Mouse (Mus musculus) adipocyte (in vitro differentiated cells): Measurements from ENCODE around the gene Iba57.
"Not testable (repeated sequence)": the region's sequence is repeated elsewhere in the genome, so short reads cannot be mapped to it uniquely, and the experiment has no call there.

Experiments
- DNase-seq: peaks from one replicate; pipeline ENCODE4 v3.0.0-alpha.2; 2016; ENCODE audit warnings: low spot score

Gene Iba57

GRCm38 (mm10) chr11:59163255-59164236 is at the start of gene Iba57:
TSS of gene Iba57 (minus strand) at chr11:59163739.
- peak; percentile 98 for DNase-seq

- no peak for DNase-seq
Observed at GRCm38 (mm10) chr11:59212892-59213494, 49.5 kb upstream of the Iba57 start.

- not testable (repeated sequence) for DNase-seq
Observed at GRCm38 (mm10) chr11:59212320-59212719, 48.8 kb upstream of the Iba57 start.

GRCm38 (mm10) chr11:59211561-59211960 is 48.0 kb upstream of the Iba57 start:
- not testable (repeated sequence) for DNase-seq

- no peak for DNase-seq
Observed at GRCm38 (mm10) chr11:59210020-59210419, 46.5 kb upstream of the Iba57 start.

- no peak for DNase-seq
Observed at GRCm38 (mm10) chr11:59209580-59209979, 46.0 kb upstream of the Iba57 start.

GRCm38 (mm10) chr11:59209003-59209441 is 45.5 kb upstream of the Iba57 start:
- DNase-seq = no peak

GRCm38 (mm10) chr11:59208153-59208831 is 44.8 kb upstream of the Iba57 start, which contains the start of gene 2310033P09Rik:
TSS of gene 2310033P09Rik (plus strand) at chr11:59208321.
- DNase-seq = no peak

- peak; percentile 92 for DNase-seq
Observed at GRCm38 (mm10) chr11:59202081-59202995, 38.8 kb upstream of the Iba57 start, which contains the start of gene Mrpl55. TSS of gene Mrpl55 (plus strand) at chr11:59202486.

GRCm38 (mm10) chr11:59201216-59202002 is 37.9 kb upstream of the Iba57 start:
- no peak for DNase-seq

- DNase-seq = no peak
Observed at GRCm38 (mm10) chr11:59196230-59196629, 32.7 kb upstream of the Iba57 start.

GRCm38 (mm10) chr11:59192059-59192386 is 28.5 kb upstream of the Iba57 start, which contains the start of gene Guk1:
TSS of gene Guk1 (minus strand) at chr11:59192212.
- no peak for DNase-seq

- peak; percentile 74 for DNase-seq
Observed at GRCm38 (mm10) chr11:59191231-59192058, 27.9 kb upstream of the Iba57 start.

GRCm38 (mm10) chr11:59187706-59188105 is 24.2 kb upstream of the Iba57 start:
- DNase-seq = no peak

GRCm38 (mm10) chr11:59185490-59185889 is 22.0 kb upstream of the Iba57 start:
- no peak for DNase-seq

GRCm38 (mm10) chr11:59183821-59184220 is 20.3 kb upstream of the Iba57 start:
- DNase-seq = peak; percentile 72

GRCm38 (mm10) chr11:59182864-59183331 is 19.4 kb upstream of the Iba57 start, which contains the start of gene Gjc2:
TSS of gene Gjc2 (minus strand) at chr11:59183213.
- no peak for DNase-seq

- DNase-seq = no peak
Observed at GRCm38 (mm10) chr11:59176921-59177320, 13.4 kb upstream of the Iba57 start.

- no peak for DNase-seq
Observed at GRCm38 (mm10) chr11:59176475-59176874, 12.9 kb upstream of the Iba57 start.
